Mouse (Mus musculus): ENCODE data around the gene Mms19.

Mms19 gene

GRCm38 (mm10) chr19:41998770-41999548 is 18.0 kb upstream of the Mms19 start:
- no peak for DNase-seq (ENCODE audit: low read depth, low spot score)

GRCm38 (mm10) chr19:41997090-41997489 is 16.1 kb upstream of the Mms19 start:
- no peak for DNase-seq (ENCODE audit: low read depth, low spot score)

- no peak for DNase-seq (ENCODE audit: low read depth, low spot score)
Observed at GRCm38 (mm10) chr19:41995483-41995882, 14.5 kb upstream of the Mms19 start.

GRCm38 (mm10) chr19:41994023-41994422 is 13.1 kb upstream of the Mms19 start:
- no peak for DNase-seq (ENCODE audit: low read depth, low spot score)

GRCm38 (mm10) chr19:41993484-41993883 is 12.5 kb upstream of the Mms19 start:
- DNase-seq (ENCODE audit: low read depth, low spot score): peak; percentile 71

GRCm38 (mm10) chr19:41992971-41993370 is 12.0 kb upstream of the Mms19 start:
- no peak for DNase-seq (ENCODE audit: low read depth, low spot score)

GRCm38 (mm10) chr19:41991926-41992477 is 11.0 kb upstream of the Mms19 start:
- no peak for DNase-seq (ENCODE audit: low read depth, low spot score)

DNA sequence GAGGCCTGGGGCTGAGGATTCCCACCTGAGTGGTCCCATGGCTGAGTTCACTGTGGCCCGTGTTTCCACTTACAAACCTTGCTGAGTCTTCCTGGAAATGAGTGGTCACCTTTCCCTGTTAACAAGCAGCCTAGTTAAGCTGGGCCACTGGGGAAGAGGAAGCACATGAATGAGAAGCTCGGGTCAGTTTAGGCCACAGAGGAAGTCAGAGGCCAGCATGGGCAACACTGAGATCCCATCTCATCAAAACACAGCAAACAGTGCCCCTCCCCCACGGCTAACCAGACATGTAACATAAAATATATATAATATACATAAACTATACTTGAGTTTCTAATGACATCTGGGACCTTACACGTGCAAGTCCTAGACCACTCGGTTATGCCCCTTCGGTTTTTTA is 8.9 kb upstream of the Mms19 start:
- no peak for DNase-seq (ENCODE audit: low read depth, low spot score)

DNA sequence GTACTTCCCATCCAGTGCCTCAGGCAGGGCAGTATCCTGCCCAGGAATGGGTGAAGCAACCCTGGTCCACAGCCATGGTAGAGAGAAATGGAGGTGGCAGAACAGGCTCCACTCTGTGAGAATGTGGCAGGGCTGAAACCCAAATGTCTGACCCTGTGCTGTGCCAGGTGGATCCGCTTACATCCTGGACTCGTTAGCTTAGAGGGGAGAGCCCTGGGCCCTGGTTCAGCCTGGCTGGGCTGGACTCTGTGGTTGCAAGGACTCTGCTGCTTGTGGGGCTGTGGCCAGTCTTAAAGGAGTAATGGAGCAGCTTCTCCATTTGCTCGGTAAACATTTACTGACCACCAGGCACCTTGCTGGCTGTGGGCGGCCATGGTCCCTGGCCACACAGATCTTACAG is 6.2 kb upstream of the Mms19 start:
- no peak for DNase-seq (ENCODE audit: low read depth, low spot score)

DNA sequence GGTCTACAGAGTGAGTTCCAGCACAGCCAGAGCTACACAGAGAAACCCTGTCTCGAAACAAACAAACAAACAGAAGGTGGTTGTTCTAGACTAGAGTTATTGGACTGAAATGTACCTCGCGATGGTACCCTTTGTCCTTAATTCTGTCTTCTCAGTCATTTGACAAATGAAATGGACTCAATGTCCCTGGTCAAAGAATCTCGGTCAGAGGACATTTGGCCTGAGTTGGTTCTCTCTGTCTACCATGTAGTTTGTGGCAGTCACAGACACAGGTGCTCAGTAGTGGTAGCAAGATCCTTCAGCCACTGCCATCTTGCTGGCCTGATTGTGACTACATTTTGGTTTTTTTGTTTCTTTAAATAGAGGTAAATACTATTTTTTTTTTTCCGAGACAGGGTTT is 5.0 kb upstream of the Mms19 start:
- no peak for DNase-seq (ENCODE audit: low read depth, low spot score)

DNA sequence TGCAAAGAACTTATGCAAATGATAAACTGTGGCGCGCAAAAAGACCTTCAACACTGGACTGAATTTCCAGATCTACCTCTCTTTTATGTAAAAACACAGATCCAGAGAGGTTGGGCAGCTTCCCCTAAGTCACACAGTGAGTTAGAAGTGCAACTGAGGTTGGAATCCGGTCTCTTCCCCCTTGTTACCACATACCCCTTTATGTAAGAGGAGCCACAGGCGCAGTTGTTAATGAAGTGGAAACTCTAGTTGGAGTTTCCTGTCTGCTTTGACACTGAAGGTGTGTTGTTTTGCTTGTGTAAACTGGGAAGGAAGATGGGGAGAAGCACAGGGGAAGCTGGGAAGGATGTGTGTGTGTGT is 1.8 kb upstream of the Mms19 start:
- no peak for DNase-seq (ENCODE audit: low read depth, low spot score)

DNA sequence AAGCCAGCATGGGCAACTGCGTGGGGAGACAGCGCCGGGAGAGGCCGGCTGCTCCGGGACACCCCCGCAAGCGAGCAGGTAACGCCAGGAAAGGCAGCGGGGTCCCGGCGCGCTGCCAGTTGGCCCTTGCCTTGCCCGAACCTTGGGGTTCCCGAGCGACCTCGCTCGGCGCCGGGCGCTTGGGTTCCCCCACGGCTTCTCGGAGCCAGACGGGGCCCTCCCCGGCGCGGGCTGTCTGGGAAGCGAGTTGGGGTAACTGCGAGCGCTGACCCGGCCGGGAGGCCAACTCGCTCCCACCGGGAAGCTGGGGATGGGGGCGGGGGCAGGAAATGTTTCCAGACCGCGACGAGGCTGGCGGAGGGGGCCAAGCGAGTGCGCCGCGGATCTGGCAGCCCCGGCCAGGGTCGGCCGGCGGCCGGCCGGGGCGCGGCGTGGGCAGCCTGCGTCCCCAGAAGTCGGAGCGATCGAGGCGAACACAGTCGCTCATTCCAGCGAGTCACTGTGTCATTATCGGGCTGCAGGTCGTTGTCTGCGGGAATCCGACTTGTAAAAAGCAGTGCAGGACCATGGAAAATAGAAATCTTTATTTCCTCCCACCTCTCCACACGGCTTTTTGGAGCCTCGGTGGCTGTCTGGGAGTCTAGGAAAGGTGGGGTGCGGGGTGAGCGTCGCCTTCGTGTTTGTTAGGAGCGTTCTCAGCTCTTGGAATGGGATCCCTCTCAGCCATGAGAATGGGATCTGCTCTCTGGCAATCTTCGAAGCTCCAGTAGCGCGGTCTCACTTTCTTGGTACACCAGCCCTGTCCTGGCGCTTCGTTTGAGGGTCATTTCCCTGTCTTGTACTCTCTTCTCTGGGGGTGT is 1.2 kb upstream of the Mms19 start:
- no peak for DNase-seq (ENCODE audit: low read depth, low spot score)

DNA sequence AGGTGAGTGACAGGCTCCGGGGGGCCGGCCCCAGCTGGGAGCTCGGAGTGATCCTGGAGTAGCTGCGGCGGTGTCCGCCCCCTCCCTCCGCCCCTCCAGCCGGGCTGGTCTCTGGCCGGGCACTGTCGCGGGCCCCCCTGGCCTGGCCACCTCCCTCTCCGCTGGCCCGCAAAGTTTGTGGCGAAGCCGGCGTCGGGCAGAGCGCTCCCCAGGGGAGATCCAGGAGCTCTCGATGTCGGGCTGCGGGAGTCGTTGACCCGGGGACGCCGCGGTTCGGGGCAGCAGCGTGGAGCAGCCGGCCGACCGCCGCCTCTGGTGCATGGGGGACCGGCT is 604 bp upstream of the Mms19 start, which contains the start of gene Ubtd1:
Gene Ubtd1 (plus strand): TSS at position 169 of the 333 bp plus-strand sequence.
- DNase-seq (ENCODE audit: low read depth, low spot score): no peak

GRCm38 (mm10) chr19:41980422-41980818 is 537 bp downstream of the Mms19 start:
- no peak for DNase-seq (ENCODE audit: low read depth, low spot score)

DNA sequence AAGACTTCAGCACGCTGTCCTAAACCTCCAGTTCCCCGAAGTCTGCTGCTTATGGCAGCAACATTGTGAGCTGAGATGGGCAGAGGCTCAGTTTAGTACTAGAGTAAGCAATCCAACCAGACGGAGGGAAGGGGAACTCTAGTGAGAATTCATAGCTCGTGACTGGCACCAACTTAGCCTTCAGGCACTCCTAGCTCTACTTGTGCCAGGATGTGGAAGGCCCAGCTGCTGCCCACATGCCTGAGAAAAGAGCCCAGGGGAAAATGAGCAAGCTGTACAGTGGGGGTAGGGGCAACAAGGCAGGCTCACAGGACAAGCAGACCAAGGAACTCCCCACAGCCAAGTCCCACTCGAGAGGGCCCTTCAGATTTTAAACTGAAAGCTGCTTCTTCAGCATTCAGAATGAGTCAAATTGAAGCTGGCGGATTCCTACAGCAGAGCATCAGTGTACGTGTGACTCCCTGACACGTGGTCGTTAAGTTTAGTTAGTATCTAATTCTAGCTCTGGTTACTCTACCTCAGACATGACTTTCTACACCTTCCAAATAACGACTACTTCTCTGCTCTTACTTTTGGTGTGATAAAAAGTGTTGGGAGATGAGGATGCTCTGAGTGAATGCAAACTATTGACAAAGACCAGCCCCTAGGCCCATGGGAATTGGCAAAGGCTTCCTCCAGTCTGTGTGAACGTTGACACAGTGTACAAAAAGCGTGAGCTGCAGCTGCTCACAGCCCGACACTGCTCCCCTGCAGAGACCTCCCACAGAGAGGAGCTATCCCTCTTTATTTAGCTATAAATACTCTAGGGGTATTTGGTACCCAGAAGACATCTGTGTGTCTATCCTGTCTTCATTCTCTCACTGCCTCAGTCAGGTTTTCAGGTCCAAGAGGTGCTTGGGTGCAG is 6.8 kb downstream of the Mms19 start:
- peak; percentile 61 for DNase-seq (ENCODE audit: low read depth, low spot score)

- DNase-seq (ENCODE audit: low read depth, low spot score): no peak
Observed at GRCm38 (mm10) chr19:41969618-41970017, 11.3 kb downstream of the Mms19 start.

GRCm38 (mm10) chr19:41953574-41953973 is 27.4 kb downstream of the Mms19 start:
- DNase-seq (ENCODE audit: low read depth, low spot score): peak; percentile 15

DNA sequence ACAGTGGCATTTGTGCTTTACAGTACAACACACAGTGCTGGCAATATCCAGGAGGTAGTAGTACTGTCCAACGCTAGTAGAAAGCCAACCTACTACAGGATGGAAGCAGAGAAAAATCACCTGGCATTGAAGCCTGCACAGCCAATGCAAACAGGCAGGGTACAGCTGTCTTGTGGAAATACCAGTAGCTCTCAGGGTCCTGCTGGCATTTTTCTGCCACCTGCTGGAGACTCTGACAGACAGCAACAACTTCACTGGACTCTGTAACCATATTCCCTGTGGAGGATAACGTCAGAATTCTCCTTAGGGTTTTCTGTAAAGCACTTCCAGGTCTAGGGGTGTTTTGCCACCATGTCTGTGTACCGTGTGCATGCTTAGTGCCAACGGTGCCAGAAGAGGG is 28.7 kb downstream of the Mms19 start:
- no peak for DNase-seq (ENCODE audit: low read depth, low spot score)

- DNase-seq (ENCODE audit: low read depth, low spot score): no peak
Observed at GRCm38 (mm10) chr19:41943841-41944240, 37.1 kb downstream of the Mms19 start.

- DNase-seq (ENCODE audit: low read depth, low spot score): no peak
Observed at GRCm38 (mm10) chr19:41938539-41938938, 42.4 kb downstream of the Mms19 start.

DNA sequence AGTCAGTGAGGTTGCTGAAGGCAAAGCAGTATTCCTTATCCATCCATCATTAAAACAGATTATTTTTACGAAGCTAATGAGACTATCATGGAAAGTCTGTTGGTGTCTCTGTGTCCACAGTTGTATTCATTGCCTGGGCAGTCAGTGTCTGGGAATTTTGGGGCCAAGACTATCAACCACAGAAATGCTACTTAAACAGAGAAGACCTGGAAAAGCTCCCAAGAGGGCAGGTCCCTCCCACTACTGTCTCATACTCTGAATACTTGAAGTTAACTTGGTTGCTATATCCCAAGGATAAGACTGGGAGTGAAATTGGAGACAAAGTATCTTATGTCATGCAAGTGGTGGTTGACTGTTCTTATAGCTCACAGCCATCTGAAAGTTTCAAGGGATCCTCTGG is 45.0 kb downstream of the Mms19 start:
- DNase-seq (ENCODE audit: low read depth, low spot score): no peak

DNA sequence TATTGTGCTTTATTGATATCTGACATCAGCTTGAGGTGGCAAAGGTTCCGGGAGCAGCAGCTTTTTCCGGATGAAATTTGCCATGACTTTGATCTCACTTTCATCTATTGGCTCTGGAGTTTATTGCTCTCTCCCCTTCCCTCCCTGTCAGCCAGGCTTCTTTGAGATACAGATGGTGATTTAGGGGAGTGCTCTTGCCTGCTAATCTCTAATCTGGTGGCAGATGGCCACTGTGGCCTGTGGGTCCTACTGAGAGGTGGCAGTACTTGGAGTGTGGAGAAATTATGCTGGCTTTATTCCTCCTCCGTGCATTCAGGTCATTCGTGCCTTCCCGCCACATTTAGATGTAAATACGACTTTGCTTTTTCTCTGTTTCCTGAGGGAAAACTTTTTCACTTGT is 46.8 kb downstream of the Mms19 start:
- no peak for DNase-seq (ENCODE audit: low read depth, low spot score)
